Mouse (Mus musculus): ENCODE results near the gene Rpl38. TPM values are rescaled to one million over a fixed set of nuclear protein-coding genes. Genes with fewer than 3 reads are reported as not detected.
"Not testable (repeated sequence)": the region's sequence is repeated elsewhere in the genome, so short reads cannot be mapped to it uniquely, and the experiment has no call there.

Gene Rpl38
- polyA plus RNA-seq, 1 experiment from 2014 or later: 826 TPM

DNA sequence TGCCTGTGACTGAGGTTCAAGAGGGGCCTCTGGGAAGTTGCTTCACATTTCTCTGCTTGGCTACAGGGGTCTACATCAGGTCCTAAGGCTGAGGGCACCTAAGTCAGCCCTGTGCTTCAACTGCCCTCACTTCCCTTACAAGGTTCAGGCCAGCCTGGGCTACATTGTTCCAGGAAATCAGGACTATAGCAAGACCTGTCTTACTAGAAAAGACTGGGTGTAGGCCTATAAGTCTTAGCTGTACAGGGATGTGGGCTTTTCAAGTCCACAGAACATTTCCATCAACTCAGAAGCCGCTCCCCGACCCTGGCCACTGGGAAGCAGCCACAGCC, 5.4 kb downstream of the Rpl38 start:
- WGBS: 93% methylated on average over 2 of the region's 2 CpGs
- Histone ChIP-seq H3K4me2 (ENCODE audit: low read depth) (no peak overlapping the region), H3K4me3 (ENCODE audit: low read depth, low read length) (no peak overlapping the region), H3K9ac (ENCODE audit: low read length) (no peak overlapping the region), H3K36me3 (ENCODE audit: control insufficient read depth, insufficient read depth, low read length) (peaks cover 15% of the 10 kb centered on the region), H3K4me1 (ENCODE audit: control insufficient read depth, insufficient read depth, low read length) (peaks cover 17% of the 10 kb centered on the region), H3K27ac (ENCODE audit: low read depth, low read length) (no peak overlapping the region), H3K27me3 (ENCODE audit: control insufficient read depth, insufficient read depth, low read length) (no peaks in the 10 kb centered on the region), H3K9me3 (ENCODE audit: control insufficient read depth, low read length) (no peaks in the 10 kb centered on the region)
- no peak for ATAC-seq (ENCODE audit: insufficient read depth, low FRiP score, low TSS enrichment)
- no peak for DNase-seq (ENCODE audit: low spot score)

DNA sequence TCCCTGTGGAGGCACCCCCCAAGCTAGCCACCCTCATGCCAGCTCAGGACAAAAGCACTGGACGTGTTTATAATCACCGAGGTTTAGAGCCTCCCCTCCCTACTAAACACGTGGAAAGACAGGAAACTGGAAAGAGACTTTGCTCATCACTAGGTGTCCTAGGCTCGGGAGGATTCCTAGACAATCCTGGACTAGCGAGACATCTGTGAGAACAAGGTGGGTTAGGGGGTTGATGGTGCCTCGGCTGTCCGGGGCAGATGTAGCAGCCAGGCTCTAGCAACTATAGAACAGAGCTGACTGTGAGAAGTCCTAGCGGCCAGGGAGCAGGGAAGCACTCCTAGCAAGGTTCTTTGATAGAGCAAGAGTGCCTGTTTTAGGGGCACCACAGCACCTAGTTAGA, 5.9 kb downstream of the Rpl38 start:
- Histone ChIP-seq H3K36me3 (ENCODE audit: control insufficient read depth, insufficient read depth, low read length) (peaks cover 15% of the 10 kb centered on the region), H3K4me3 (ENCODE audit: low read depth, low read length) (no peak overlapping the region), H3K27ac (ENCODE audit: low read depth, low read length) (no peak overlapping the region), H3K4me1 (ENCODE audit: control insufficient read depth, insufficient read depth, low read length) (peaks cover 17% of the 10 kb centered on the region), H3K4me2 (ENCODE audit: low read depth) (no peak overlapping the region), H3K9ac (ENCODE audit: low read length) (no peak overlapping the region), H3K27me3 (ENCODE audit: control insufficient read depth, insufficient read depth, low read length) (no peaks in the 10 kb centered on the region), H3K9me3 (ENCODE audit: control insufficient read depth, low read length) (no peaks in the 10 kb centered on the region)
- DNase-seq (ENCODE audit: low spot score) (no peak), ATAC-seq (ENCODE audit: insufficient read depth, low FRiP score, low TSS enrichment) (no peak)
- 50% methylated on average over 8 of the region's 8 CpGs for WGBS

DNA sequence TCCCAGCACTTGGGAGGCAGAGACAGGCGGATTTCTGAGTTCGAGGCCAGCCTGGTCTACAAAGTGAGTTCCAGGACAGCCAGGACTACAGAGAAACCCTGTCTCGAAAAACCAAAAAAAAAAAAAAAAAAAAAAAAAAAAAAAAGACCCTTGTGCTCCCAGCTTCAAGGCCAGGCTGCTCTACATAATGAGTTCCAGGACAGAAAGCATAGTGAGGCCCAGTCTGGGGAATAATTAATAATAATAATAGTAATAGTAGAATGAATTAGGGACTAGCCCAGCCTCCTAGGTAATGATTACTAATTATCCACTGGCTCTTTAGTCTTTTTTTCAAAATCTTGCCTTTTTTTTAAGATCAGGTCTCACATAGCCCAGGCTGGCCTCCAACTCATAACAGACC, 6.5 kb downstream of the Rpl38 start:
- not testable (repeated sequence) for H3K4me3 ChIP-seq (ENCODE audit: low read depth, low read length)

DNA sequence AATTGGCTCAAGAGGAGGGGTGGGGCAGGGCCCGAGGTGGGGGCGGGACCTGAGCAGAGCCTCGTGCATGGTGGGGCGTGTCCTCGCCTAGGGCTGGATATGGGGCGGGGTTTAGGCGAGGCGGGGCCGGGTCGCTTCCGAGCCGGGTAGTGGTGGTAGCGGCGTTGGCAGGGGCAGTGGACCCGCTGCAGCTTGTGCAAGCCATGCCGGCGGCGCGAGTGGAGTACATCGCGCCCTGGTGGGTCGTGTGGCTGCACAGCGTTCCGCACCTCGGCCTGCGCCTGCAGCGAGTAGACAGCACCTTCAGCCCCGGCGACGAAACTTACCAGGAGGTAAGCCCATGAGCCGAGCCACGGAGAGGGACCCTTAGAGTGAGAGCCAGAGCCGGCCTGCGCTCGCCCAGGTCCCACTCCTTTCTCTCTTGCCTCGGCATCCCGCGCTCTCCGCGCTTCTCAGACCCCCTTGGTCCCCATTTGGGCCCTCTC, 7.1 kb downstream of the Rpl38 start, which contains the start of gene Ttyh2:
Gene Ttyh2 (plus strand): TSS at position 91 of the 485 bp plus-strand sequence.
- DNase-seq (ENCODE audit: low spot score) (peak; percentile 89), ATAC-seq (ENCODE audit: insufficient read depth, low FRiP score, low TSS enrichment) (peak; percentile 89)
- H3K27me3 ChIP-seq (ENCODE audit: control insufficient read depth, insufficient read depth, low read length): no peaks in the 10 kb centered on the region
- H3K9me3 ChIP-seq (ENCODE audit: control insufficient read depth, low read length): no peaks in the 10 kb centered on the region
- H3K9ac ChIP-seq (ENCODE audit: low read length): peak within 1 kb of the TSS; percentile 59
- peaks cover 15% of the 10 kb centered on the region for H3K36me3 ChIP-seq (ENCODE audit: control insufficient read depth, insufficient read depth, low read length)
- 0% methylated on average over 40 of the region's 40 CpGs for WGBS
- H3K27ac ChIP-seq (ENCODE audit: low read depth, low read length): no peak within 1 kb of the TSS
- peaks cover 8% of the 10 kb centered on the region for H3K4me1 ChIP-seq (ENCODE audit: control insufficient read depth, insufficient read depth, low read length)
- H3K4me3 ChIP-seq (ENCODE audit: low read depth, low read length): peak within 1 kb of the TSS; percentile 59
- H3K4me2 ChIP-seq (ENCODE audit: low read depth): peak within 1 kb of the TSS; percentile 75

More for the DNA sequence above, 6.5 kb downstream of the Rpl38 start:
- Histone ChIP-seq H3K36me3 (ENCODE audit: control insufficient read depth, insufficient read depth, low read length) (peaks cover 15% of the 10 kb centered on the region), H3K4me1 (ENCODE audit: control insufficient read depth, insufficient read depth, low read length) (peaks cover 13% of the 10 kb centered on the region)
- H3K9ac ChIP-seq (ENCODE audit: low read length); H3K27ac ChIP-seq (ENCODE audit: low read depth, low read length); H3K27me3 ChIP-seq (ENCODE audit: control insufficient read depth, insufficient read depth, low read length); DNase-seq (ENCODE audit: low spot score); ATAC-seq (ENCODE audit: insufficient read depth, low FRiP score, low TSS enrichment); H3K9me3 ChIP-seq (ENCODE audit: control insufficient read depth, low read length); H3K4me2 ChIP-seq (ENCODE audit: low read depth): not testable (repeated sequence)
- WGBS: 71% methylated on average over 1 of the region's 3 CpGs

DNA sequence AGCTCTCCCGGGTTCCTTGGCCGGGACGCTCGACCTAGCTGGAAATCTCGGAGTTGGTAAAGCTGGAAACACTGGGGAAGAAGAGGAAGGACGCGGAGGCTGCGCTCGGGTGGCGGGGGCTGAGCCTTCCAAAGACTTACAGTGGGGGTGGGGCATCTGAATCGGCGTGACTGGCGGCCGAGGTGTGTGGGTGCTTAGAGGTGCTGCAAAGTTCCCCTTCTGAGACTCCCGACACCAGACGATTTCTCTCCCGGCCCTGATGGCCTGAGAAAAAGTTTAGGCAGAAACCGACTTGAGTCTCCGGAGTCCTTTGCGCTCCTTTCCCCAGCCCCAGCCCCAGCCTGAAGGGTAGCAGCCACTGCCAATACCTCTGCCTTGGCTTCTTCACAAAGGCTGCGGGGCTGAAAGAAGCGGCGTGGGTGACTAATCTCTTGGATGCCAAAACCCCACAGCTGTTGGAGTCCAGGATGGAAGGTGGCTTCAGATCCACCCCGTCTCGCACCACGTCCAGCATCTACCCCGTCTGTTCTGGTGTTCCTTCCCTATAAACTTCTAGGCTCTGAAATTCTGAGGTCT, 7.6 kb downstream of the Rpl38 start:
- peak; percentile 7; the same call in 1 of the 2 replicates for ATAC-seq (ENCODE audit: insufficient read depth, low FRiP score, low TSS enrichment)
- H3K9ac ChIP-seq (ENCODE audit: low read length): peak overlapping the region; percentile 59
- peaks cover 15% of the 10 kb centered on the region for H3K36me3 ChIP-seq (ENCODE audit: control insufficient read depth, insufficient read depth, low read length)
- peak overlapping the region; percentile 59 for H3K4me3 ChIP-seq (ENCODE audit: low read depth, low read length)
- H3K4me2 ChIP-seq (ENCODE audit: low read depth): peak overlapping the region; percentile 75
- peaks cover 8% of the 10 kb centered on the region for H3K4me1 ChIP-seq (ENCODE audit: control insufficient read depth, insufficient read depth, low read length)
- peak; percentile 37 for DNase-seq (ENCODE audit: low spot score)
- no peaks in the 10 kb centered on the region for H3K27me3 ChIP-seq (ENCODE audit: control insufficient read depth, insufficient read depth, low read length)
- H3K9me3 ChIP-seq (ENCODE audit: control insufficient read depth, low read length): no peaks in the 10 kb centered on the region
- no peak overlapping the region for H3K27ac ChIP-seq (ENCODE audit: low read depth, low read length)
- WGBS: 2% methylated on average over 27 of the region's 27 CpGs

DNA sequence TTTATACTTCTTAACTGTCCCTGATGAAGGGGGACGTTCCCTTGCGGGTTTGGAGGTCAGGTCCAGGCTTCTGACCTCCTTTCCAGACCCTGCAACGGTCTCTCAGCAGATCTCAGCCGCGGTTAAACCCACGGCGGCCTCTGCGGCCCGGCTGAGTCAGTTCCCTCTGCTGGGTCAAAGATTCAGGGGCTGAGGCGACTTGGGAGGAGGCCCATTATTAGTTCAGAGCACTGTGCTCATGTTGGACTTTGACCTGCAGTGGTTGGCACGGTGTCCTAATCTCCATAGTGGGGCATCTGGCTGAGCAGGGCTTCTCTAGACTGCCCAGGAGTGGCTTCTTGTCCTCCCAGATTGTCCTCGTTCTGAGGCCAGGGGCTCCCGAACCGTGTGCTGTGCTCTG, 8.1 kb downstream of the Rpl38 start:
- no peak for DNase-seq (ENCODE audit: low spot score)
- peaks cover 5% of the 10 kb centered on the region for H3K4me1 ChIP-seq (ENCODE audit: control insufficient read depth, insufficient read depth, low read length)
- WGBS: 13% methylated on average over 14 of the region's 14 CpGs

DNA sequence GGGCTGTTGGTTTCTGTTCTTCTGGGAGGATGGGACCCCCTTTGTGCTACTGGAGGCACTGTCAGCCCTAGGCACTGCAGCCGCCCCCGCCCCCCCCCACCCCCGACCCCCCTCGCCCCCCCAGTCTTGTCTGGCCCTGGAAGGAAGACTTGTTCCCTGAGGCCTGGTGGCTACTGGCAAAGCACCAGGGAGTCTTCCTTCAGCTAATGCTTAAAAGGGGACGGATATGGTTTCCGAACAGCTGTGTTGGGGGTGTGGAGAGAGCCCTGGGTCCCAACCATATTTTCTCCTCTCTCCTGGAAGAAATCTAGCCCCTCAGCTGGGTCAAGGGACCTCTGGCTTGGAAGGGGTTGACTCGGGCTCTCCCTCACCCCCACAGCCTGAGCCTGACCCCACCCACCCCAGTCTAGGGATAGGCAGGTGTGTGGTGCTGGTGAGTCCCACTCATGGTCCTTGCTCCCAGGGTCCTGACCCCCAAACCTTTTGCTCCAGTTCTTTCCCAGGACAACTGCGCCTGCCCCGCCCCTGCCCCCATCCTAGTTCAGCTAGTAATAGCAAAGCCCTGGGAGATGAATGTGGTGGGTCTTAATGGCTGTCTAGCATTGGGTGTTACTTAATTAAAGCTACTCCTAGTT, 8.7 kb downstream of the Rpl38 start:
- WGBS: 37% methylated on average over 9 of the region's 9 CpGs
- DNase-seq (ENCODE audit: low spot score): no peak
- peaks cover 5% of the 10 kb centered on the region for H3K4me1 ChIP-seq (ENCODE audit: control insufficient read depth, insufficient read depth, low read length)
- H3K9ac ChIP-seq (ENCODE audit: low read length): peak overlapping the region; percentile 59; the same call in 1 of the 2 replicates
- H3K36me3 ChIP-seq (ENCODE audit: control insufficient read depth, insufficient read depth, low read length): peaks cover 11% of the 10 kb centered on the region
- H3K4me2 ChIP-seq (ENCODE audit: low read depth): peak overlapping the region; percentile 75
- H3K27me3 ChIP-seq (ENCODE audit: control insufficient read depth, insufficient read depth, low read length): no peaks in the 10 kb centered on the region
- ATAC-seq (ENCODE audit: insufficient read depth, low FRiP score, low TSS enrichment): no peak
- H3K4me3 ChIP-seq (ENCODE audit: low read depth, low read length): peak overlapping the region; percentile 59
- no peak overlapping the region for H3K27ac ChIP-seq (ENCODE audit: low read depth, low read length)
- no peaks in the 10 kb centered on the region for H3K9me3 ChIP-seq (ENCODE audit: control insufficient read depth, low read length)

More for the DNA sequence above, 8.1 kb downstream of the Rpl38 start:
- H3K27me3 ChIP-seq (ENCODE audit: control insufficient read depth, insufficient read depth, low read length): no peaks in the 10 kb centered on the region
- ATAC-seq (ENCODE audit: insufficient read depth, low FRiP score, low TSS enrichment): no peak
- peak overlapping the region; percentile 59 for H3K9ac ChIP-seq (ENCODE audit: low read length)
- H3K36me3 ChIP-seq (ENCODE audit: control insufficient read depth, insufficient read depth, low read length): peaks cover 13% of the 10 kb centered on the region
- peak overlapping the region; percentile 59 for H3K4me3 ChIP-seq (ENCODE audit: low read depth, low read length)
- peak overlapping the region; percentile 75 for H3K4me2 ChIP-seq (ENCODE audit: low read depth)
- H3K27ac ChIP-seq (ENCODE audit: low read depth, low read length): no peak overlapping the region
- no peaks in the 10 kb centered on the region for H3K9me3 ChIP-seq (ENCODE audit: control insufficient read depth, low read length)

DNA sequence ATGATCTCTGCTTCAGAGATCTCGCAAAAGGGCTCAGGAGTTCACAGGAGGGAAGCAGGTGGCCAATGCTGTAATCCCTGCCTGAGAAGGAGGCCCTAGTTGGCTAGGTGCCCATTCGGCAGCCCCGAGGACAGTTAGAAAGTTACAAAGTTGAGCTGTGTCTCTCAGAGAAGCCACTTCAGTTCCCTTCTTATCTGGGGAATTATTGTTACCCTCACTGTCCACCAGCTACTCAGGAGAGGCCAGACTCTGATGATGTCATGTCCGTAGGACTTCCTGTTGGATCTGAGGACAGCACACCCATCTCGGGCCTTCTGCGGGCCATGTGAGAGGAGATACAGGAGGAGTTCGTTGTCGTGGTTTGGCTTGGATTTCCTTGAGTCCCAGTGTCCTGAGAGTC, 11.3 kb downstream of the Rpl38 start:
- peaks cover 5% of the 10 kb centered on the region for H3K4me1 ChIP-seq (ENCODE audit: control insufficient read depth, insufficient read depth, low read length)
- H3K9me3 ChIP-seq (ENCODE audit: control insufficient read depth, low read length): no peaks in the 10 kb centered on the region
- 0 out of 2 replicates have a peak overlapping the region, but pooled peaks have one; percentile 20 for H3K27ac ChIP-seq (ENCODE audit: low read depth, low read length)
- H3K9ac ChIP-seq (ENCODE audit: low read length): no peak overlapping the region
- DNase-seq (ENCODE audit: low spot score) (no peak), ATAC-seq (ENCODE audit: insufficient read depth, low FRiP score, low TSS enrichment) (no peak)
- H3K27me3 ChIP-seq (ENCODE audit: control insufficient read depth, insufficient read depth, low read length): no peaks in the 10 kb centered on the region
- no peak overlapping the region for H3K4me2 ChIP-seq (ENCODE audit: low read depth)
- H3K36me3 ChIP-seq (ENCODE audit: control insufficient read depth, insufficient read depth, low read length): no peaks in the 10 kb centered on the region
- 85% methylated on average over 8 of the region's 8 CpGs for WGBS
- H3K4me3 ChIP-seq (ENCODE audit: low read depth, low read length): no peak overlapping the region

DNA sequence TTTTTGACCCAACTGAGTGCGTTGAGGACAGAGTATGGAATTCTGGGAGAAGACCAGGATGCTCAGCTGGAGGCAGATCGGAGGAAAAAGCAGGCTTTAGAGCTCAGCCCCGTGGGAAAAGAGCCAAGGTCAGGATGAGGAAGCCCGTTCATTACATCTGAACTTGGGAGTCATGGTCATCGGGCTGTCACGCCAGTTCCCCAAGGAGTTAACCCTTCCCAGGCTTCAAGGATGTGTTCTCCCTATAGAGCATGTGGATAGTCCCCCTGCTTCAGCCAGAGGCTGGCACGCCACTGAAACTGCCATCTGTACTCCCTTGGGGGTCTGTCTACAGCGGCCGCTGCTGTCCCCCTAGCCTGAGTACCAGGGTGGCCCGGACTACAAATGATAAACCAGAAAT, 12.0 kb downstream of the Rpl38 start:
- Histone ChIP-seq H3K4me3 (ENCODE audit: low read depth, low read length) (no peak overlapping the region), H3K4me2 (ENCODE audit: low read depth) (no peak overlapping the region), H3K4me1 (ENCODE audit: control insufficient read depth, insufficient read depth, low read length) (peaks cover 9% of the 10 kb centered on the region), H3K9me3 (ENCODE audit: control insufficient read depth, low read length) (no peaks in the 10 kb centered on the region), H3K27ac (ENCODE audit: low read depth, low read length) (no peak overlapping the region), H3K36me3 (ENCODE audit: control insufficient read depth, insufficient read depth, low read length) (no peaks in the 10 kb centered on the region), H3K27me3 (ENCODE audit: control insufficient read depth, insufficient read depth, low read length) (no peaks in the 10 kb centered on the region), H3K9ac (ENCODE audit: low read length) (no peak overlapping the region)
- 68% methylated on average over 10 of the region's 10 CpGs for WGBS
- DNase-seq (ENCODE audit: low spot score) (no peak), ATAC-seq (ENCODE audit: insufficient read depth, low FRiP score, low TSS enrichment) (no peak)

All from neural tube, embryonic 11.5 days (tissue).